Comparison of ENCODE assay signal across 13 mouse cellular contexts in the genomic region with DNA sequence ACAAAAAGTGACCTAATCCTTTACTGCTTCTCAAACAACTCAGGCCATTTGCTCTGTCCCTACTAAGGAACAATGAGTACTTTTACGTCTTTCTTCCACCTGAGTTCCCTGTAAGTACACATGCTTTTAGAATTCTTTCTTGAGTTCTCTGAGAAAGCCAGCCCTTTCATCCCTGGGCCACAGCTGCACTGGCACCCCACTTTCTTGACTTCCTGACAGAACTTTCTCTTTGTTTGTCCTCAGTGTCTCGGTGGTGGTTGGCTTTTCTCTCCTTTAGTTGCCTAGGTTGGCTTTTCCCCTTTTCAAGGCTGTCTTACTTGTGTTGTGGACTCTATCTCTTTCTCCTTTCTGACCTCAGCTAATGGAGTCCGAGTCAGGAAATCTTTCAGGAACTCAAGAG. TPM values are rescaled to one million over a fixed set of nuclear protein-coding genes. Genes with fewer than 3 reads are reported as not detected.
DNase-seq lines count a peak whose midpoint lies in the region; ATAC-seq and TF ChIP-seq lines count a peak whose summit lies in the region.
"Had no signal": no experiment of that assay in that cellular context is flagged by ENCODE, and none has a peak within 500 bp of the region (broad histone marks: within the 10 kb centered on the region; RNA-seq: fewer than 3 reads in every experiment).

No protein-coding gene starts in this region.

- WGBS in forebrain, embryonic 15.5 days, result 26% methylated on average over 3 of the region's 3 CpGs
- 34% methylated on average over 3 of the region's 3 CpGs for WGBS in forebrain, embryonic 13.5 days
- 41% methylated on average over 3 of the region's 3 CpGs for WGBS in kidney, adult 2 months

- no peak for TF ChIP-seq POLR2A in kidney, adult 2 months (IDR thresholded peaks at IDR 0.05; ENCODE audit: low read depth, low read length)

- DNase-seq in kidney, adult 2 months, result no peak
- DNase-seq in kidney, adult 9 months, result no peak
- DNase-seq in thymus, adult 18-20 months, result peak; percentile 55 to 65
- DNase-seq in adrenal gland, postnatal 25 days, result no peak
- no peak for DNase-seq in spleen, postnatal 36 days (ENCODE audit: low spot score in 2 of 2)
- DNase-seq: cerebellum, adult 18-20 months; kidney, postnatal 14 days; left cerebral cortex, postnatal 4 days; liver, embryonic 13.5 days had no signal

- H3K4me3 ChIP-seq in forebrain, embryonic 15.5 days, result no peak overlapping the region
- H3K4me3 ChIP-seq in forebrain, embryonic 13.5 days, result no peak overlapping the region
- no peak overlapping the region for H3K4me3 ChIP-seq in kidney, adult 2 months (ENCODE audit: insufficient read depth, low read depth, low read length)
- peak overlapping the region; percentile 33 for H3K4me3 ChIP-seq in brown adipose tissue, adult 24 weeks (ENCODE audit: insufficient read depth, low read depth, low read length)
- H3K4me3 ChIP-seq: liver, embryonic 13.5 days had no signal

- no peaks in the 10 kb centered on the region for H3K36me3 ChIP-seq in forebrain, embryonic 15.5 days
- H3K36me3 ChIP-seq in forebrain, embryonic 13.5 days (ENCODE audit: poor library complexity, severe bottlenecking), result peaks cover 3% of the 10 kb centered on the region; the same call in 1 of the 2 replicates
- H3K36me3 ChIP-seq in kidney, adult 2 months (ENCODE audit: control insufficient read depth, insufficient read depth, low read length), result no peaks in the 10 kb centered on the region
- H3K36me3 ChIP-seq: liver, embryonic 13.5 days had no signal

- no peaks in the 10 kb centered on the region for H3K27me3 ChIP-seq in forebrain, embryonic 15.5 days
- H3K27me3 ChIP-seq in forebrain, embryonic 13.5 days, result no peaks in the 10 kb centered on the region
- no peaks in the 10 kb centered on the region for H3K27me3 ChIP-seq in kidney, adult 2 months (replicated peaks; ENCODE audit: control insufficient read depth, insufficient read depth, low read length)
- H3K27me3 ChIP-seq: liver, embryonic 13.5 days; Patski had no signal

- no peak overlapping the region for H3K27ac ChIP-seq in forebrain, embryonic 15.5 days (replicated peaks)
- H3K27ac ChIP-seq in forebrain, embryonic 13.5 days, result no peak overlapping the region
- peak overlapping the region; percentile 33; the same call in 1 of the 2 replicates for H3K27ac ChIP-seq in kidney, adult 2 months (ENCODE audit: insufficient read depth, low read depth, low read length)
- peak overlapping the region; percentile 73 for H3K27ac ChIP-seq in brown adipose tissue, adult 24 weeks (replicated peaks; ENCODE audit: low read depth, low read length)
- H3K27ac ChIP-seq: liver, embryonic 13.5 days had no signal

- H3K4me2 ChIP-seq in forebrain, embryonic 15.5 days (replicated peaks), result 0 out of 2 replicates have a peak overlapping the region, but pooled peaks have one; percentile 12
- H3K4me2 ChIP-seq in forebrain, embryonic 13.5 days, result no peak overlapping the region

- H3K9me3 ChIP-seq in forebrain, embryonic 15.5 days, result no peaks in the 10 kb centered on the region
- H3K9me3 ChIP-seq in forebrain, embryonic 13.5 days (replicated peaks), result no peaks in the 10 kb centered on the region
- H3K9me3 ChIP-seq: liver, embryonic 13.5 days had no signal

- TF ChIP-seq CTCF in kidney, adult 2 months (conservative IDR thresholded peaks at IDR 0.05; ENCODE audit: insufficient read depth, insufficient read length, low read depth, low read length), result no peak

- ATAC-seq in forebrain, embryonic 15.5 days (replicated peaks), result no peak
- ATAC-seq in forebrain, embryonic 13.5 days, result no peak
- ATAC-seq: Patski had no signal

- peaks cover 48% of the 10 kb centered on the region for H3K4me1 ChIP-seq in forebrain, embryonic 15.5 days
- H3K4me1 ChIP-seq in forebrain, embryonic 13.5 days, result peaks cover 40% of the 10 kb centered on the region
- peaks cover 31% of the 10 kb centered on the region for H3K4me1 ChIP-seq in kidney, adult 2 months (ENCODE audit: control insufficient read depth, insufficient read depth, low read length)
- H3K4me1 ChIP-seq in brown adipose tissue, adult 24 weeks (ENCODE audit: control insufficient read depth, insufficient read depth, insufficient read length, low read length), result peaks cover 24% of the 10 kb centered on the region

- H3K9ac ChIP-seq in forebrain, embryonic 15.5 days (replicated peaks), result no peak overlapping the region
- H3K9ac ChIP-seq in forebrain, embryonic 13.5 days, result no peak overlapping the region
- H3K9ac ChIP-seq: liver, embryonic 13.5 days had no signal

RNA-seq across cellular contexts. Expression of gene Osbpl11, which starts 3.2 kb away (rescaled TPM):
- polyA plus RNA-seq in forebrain, embryonic 15.5 days (2015; fragmentation: Nextera tagmentation; extraction: Ambion mirVana), result 20.3 and 22.0 TPM in 2 replicates
- polyA plus RNA-seq in forebrain, embryonic 13.5 days (2015; fragmentation: Nextera tagmentation; extraction: Ambion mirVana), result 14.7 and 16.2 TPM in 2 replicates
- 14.1 and 14.7 TPM in 2 replicates for polyA plus RNA-seq in kidney, adult 2 months (2012; rRNA removed)
- polyA plus RNA-seq in brown adipose tissue, adult 24 weeks (2012; ENCODE audit: insufficient read depth, insufficient read length, missing spikeins), result 23.3 and 24.1 TPM in 2 replicates
- total RNA-seq in adrenal gland, postnatal 25 days (2021), result 40.1 and 42.8 TPM in 2 replicates

Comparison
In these comparisons a context has a peak if more than half of its experiments do, and no peak if none do; other contexts are left out.
1. H3K27ac ChIP-seq: peak in kidney, adult 2 months (single experiment) and brown adipose tissue, adult 24 weeks (single experiment); none in forebrain, embryonic 15.5 days (single experiment) and forebrain, embryonic 13.5 days (single experiment).
2. DNase-seq: peak in thymus, adult 18-20 months (2 of 2); none in kidney, adult 2 months (single experiment), kidney, adult 9 months (single experiment), adrenal gland, postnatal 25 days (single experiment) and spleen, postnatal 36 days (0 of 2).